Mouse (Mus musculus): ENCODE measurements around the gene Gpr137.

Gene Gpr137

GRCm38 (mm10) chr19:6922901-6923735 lies 19.2 kb downstream of the Gpr137 start:
- TF ChIP-seq GATA4 (IDR thresholded peaks at IDR 0.05; ENCODE audit: insufficient replicate concordance, low read length) = no peak

GRCm38 (mm10) chr19:6921647-6922567 lies 20.4 kb downstream of the Gpr137 start, which contains the start of gene Esrra:
TSS of gene Esrra (minus strand) at chr19:6921813.
- TF ChIP-seq GATA4 (IDR thresholded peaks at IDR 0.05; ENCODE audit: insufficient replicate concordance, low read length) = no peak

GRCm38 (mm10) chr19:6920741-6921636 lies 21.3 kb downstream of the Gpr137 start:
- no peak for TF ChIP-seq GATA4 (IDR thresholded peaks at IDR 0.05; ENCODE audit: insufficient replicate concordance, low read length)

GRCm38 (mm10) chr19:6919876-6920740 lies 22.2 kb downstream of the Gpr137 start:
- no peak for TF ChIP-seq GATA4 (IDR thresholded peaks at IDR 0.05; ENCODE audit: insufficient replicate concordance, low read length)

- TF ChIP-seq GATA4 (IDR thresholded peaks at IDR 0.05; ENCODE audit: insufficient replicate concordance, low read length) = no peak
Measured at GRCm38 (mm10) chr19:6919431-6919830, 22.8 kb downstream of the Gpr137 start.

GRCm38 (mm10) chr19:6918321-6918720 lies 24.0 kb downstream of the Gpr137 start:
- TF ChIP-seq GATA4 (IDR thresholded peaks at IDR 0.05; ENCODE audit: insufficient replicate concordance, low read length) = no peak

GRCm38 (mm10) chr19:6916496-6916895 lies 25.8 kb downstream of the Gpr137 start:
- TF ChIP-seq GATA4 (IDR thresholded peaks at IDR 0.05; ENCODE audit: insufficient replicate concordance, low read length) = no peak

- no peak for TF ChIP-seq GATA4 (IDR thresholded peaks at IDR 0.05; ENCODE audit: insufficient replicate concordance, low read length)
Measured at GRCm38 (mm10) chr19:6915276-6915675, 27.0 kb downstream of the Gpr137 start.

GRCm38 (mm10) chr19:6914540-6914939 lies 27.7 kb downstream of the Gpr137 start:
- TF ChIP-seq GATA4 (IDR thresholded peaks at IDR 0.05; ENCODE audit: insufficient replicate concordance, low read length) = no peak

GRCm38 (mm10) chr19:6913991-6914390 lies 28.3 kb downstream of the Gpr137 start:
- TF ChIP-seq GATA4 (IDR thresholded peaks at IDR 0.05; ENCODE audit: insufficient replicate concordance, low read length) = no peak

GRCm38 (mm10) chr19:6913036-6913435 lies 29.2 kb downstream of the Gpr137 start:
- TF ChIP-seq GATA4 (IDR thresholded peaks at IDR 0.05; ENCODE audit: insufficient replicate concordance, low read length) = no peak

- no peak for TF ChIP-seq GATA4 (IDR thresholded peaks at IDR 0.05; ENCODE audit: insufficient replicate concordance, low read length)
Measured at GRCm38 (mm10) chr19:6912205-6912970, 29.9 kb downstream of the Gpr137 start.

All from liver, adult (tissue).